Mouse (Mus musculus) midbrain, embryonic 10.5 days (tissue): ENCODE measurements around the gene Myo16. TPM values are rescaled to one million over a fixed set of nuclear protein-coding genes. Genes with fewer than 3 reads are reported as not detected.
A peak's percentile ranks its signal among the peaks of the same experiment; 100 is the strongest.

Experiments used
- DNase-seq: peaks from one replicate; pipeline ENCODE4 v3.0.0-alpha.2; 2017; ENCODE audit warnings: low spot score
- H3K27ac ChIP-seq: fragments of 300-500 bp; sonication (generic); replicated peaks from 2 replicates; pipeline ENCODE4 v1.5.1; 2016; ENCODE audit warnings: mild to moderate bottlenecking
- H3K27me3 ChIP-seq: fragments of 300-500 bp; sonication (generic); 2 replicates; pipeline ENCODE4 v1.6.1; 2016; ENCODE audit warnings: low read depth, mild to moderate bottlenecking; ENCODE audit not compliant: poor library complexity, severe bottlenecking
- H3K36me3 ChIP-seq: fragments of 300-500 bp; sonication (generic); 2 replicates; pipeline ENCODE4 v1.6.1; 2016; ENCODE audit warnings: mild to moderate bottlenecking, moderate library complexity
- H3K4me1 ChIP-seq: fragments of 300-500 bp; sonication (generic); 2 replicates; pipeline ENCODE4 v1.6.1; 2016
- H3K4me3 ChIP-seq: fragments of 300-500 bp; sonication (generic); 2 replicates; pipeline ENCODE4 v1.5.1; 2016; ENCODE audit warnings: mild to moderate bottlenecking, moderate library complexity
- H3K9me3 ChIP-seq: fragments of 300-500 bp; sonication (generic); replicated peaks from 2 replicates; pipeline ENCODE4 v1.6.1; 2016; ENCODE audit warnings: mild to moderate bottlenecking
- WGBS: fragments of 180-500 bp; shearing (Covaris S2); methylation state at CpG from one replicate; pipeline ENCODE4 v1.1.7; 2016; 5-methylcytosine and 5-hydroxymethylcytosine counted together
- polyA plus RNA-seq: library from polyadenylated mRNA; unstranded; fragments of >200 nt; fragmentation: Nextera tagmentation; extraction: Ambion mirVana; gene quantifications from 2 replicates; pipeline ENCODE4 v1.2.1, GENCODE M21; 2016

The Myo16 gene
- polyA plus RNA-seq, 1 experiment from 2014 or later: 2.5 TPM

- H3K27ac ChIP-seq: no peak overlapping the region
- H3K9me3 ChIP-seq: no peaks in the 10 kb centered on the region
- H3K36me3 ChIP-seq: 0 out of 2 replicates have a peak, but pooled peaks cover 2% of the 10 kb centered on the region
- no peak for DNase-seq
- peaks cover 12% of the 10 kb centered on the region for H3K4me1 ChIP-seq
- no peak overlapping the region for H3K4me3 ChIP-seq
- WGBS: 86% methylated on average over 9 of the region's 9 CpGs
- no peaks in the 10 kb centered on the region for H3K27me3 ChIP-seq
Observed at GRCm38 (mm10) chr8:10421516-10422090, 267.9 kb downstream of the Myo16 start.

GRCm38 (mm10) chr8:10435492-10435891, 281.8 kb downstream of the Myo16 start:
- Histone ChIP-seq H3K4me1 (peaks cover 15% of the 10 kb centered on the region; the same call in 1 of the 2 replicates), H3K36me3 (no peaks in the 10 kb centered on the region), H3K27me3 (no peaks in the 10 kb centered on the region), H3K4me3 (no peak overlapping the region), H3K9me3 (no peaks in the 10 kb centered on the region), H3K27ac (no peak overlapping the region)
- DNase-seq: no peak
- WGBS: 93% methylated on average over 8 of the region's 8 CpGs

- no peak overlapping the region for H3K4me3 ChIP-seq
- 0 out of 2 replicates have a peak, but pooled peaks cover 5% of the 10 kb centered on the region for H3K36me3 ChIP-seq
- H3K4me1 ChIP-seq: peaks cover 19% of the 10 kb centered on the region; the same call in 1 of the 2 replicates
- no peaks in the 10 kb centered on the region for H3K27me3 ChIP-seq
- H3K9me3 ChIP-seq: no peaks in the 10 kb centered on the region
- no peak overlapping the region for H3K27ac ChIP-seq
- 22% methylated on average over 11 of the region's 11 CpGs for WGBS
- peak; percentile 80 for DNase-seq
Observed at GRCm38 (mm10) chr8:10438772-10439171, 285.1 kb downstream of the Myo16 start.

GRCm38 (mm10) chr8:10439595-10440453, 286.1 kb downstream of the Myo16 start:
- no peaks in the 10 kb centered on the region for H3K27me3 ChIP-seq
- no peak overlapping the region for H3K4me3 ChIP-seq
- 0 out of 2 replicates have a peak, but pooled peaks cover 5% of the 10 kb centered on the region for H3K36me3 ChIP-seq
- peaks cover 19% of the 10 kb centered on the region; the same call in 1 of the 2 replicates for H3K4me1 ChIP-seq
- 84% methylated on average over 16 of the region's 16 CpGs for WGBS
- no peak for DNase-seq
- H3K27ac ChIP-seq: no peak overlapping the region
- no peaks in the 10 kb centered on the region for H3K9me3 ChIP-seq

- H3K36me3 ChIP-seq: 0 out of 2 replicates have a peak, but pooled peaks cover 5% of the 10 kb centered on the region
- no peaks in the 10 kb centered on the region for H3K9me3 ChIP-seq
- no peaks in the 10 kb centered on the region for H3K27me3 ChIP-seq
- H3K27ac ChIP-seq: no peak overlapping the region
- WGBS: 64% methylated on average over 3 of the region's 3 CpGs
- DNase-seq: no peak
- H3K4me3 ChIP-seq: no peak overlapping the region
- H3K4me1 ChIP-seq: peaks cover 19% of the 10 kb centered on the region; the same call in 1 of the 2 replicates
Observed at GRCm38 (mm10) chr8:10442562-10442961, 288.9 kb downstream of the Myo16 start.

GRCm38 (mm10) chr8:10445011-10445410, 291.3 kb downstream of the Myo16 start:
- Histone ChIP-seq H3K27ac (no peak overlapping the region), H3K36me3 (0 out of 2 replicates have a peak, but pooled peaks cover 5% of the 10 kb centered on the region), H3K9me3 (no peaks in the 10 kb centered on the region), H3K27me3 (no peaks in the 10 kb centered on the region), H3K4me3 (no peak overlapping the region), H3K4me1 (peaks cover 6% of the 10 kb centered on the region; the same call in 1 of the 2 replicates)
- 90% methylated on average over 7 of the region's 7 CpGs for WGBS
- no peak for DNase-seq

- 88% methylated on average over 14 of the region's 14 CpGs for WGBS
- H3K9me3 ChIP-seq: no peaks in the 10 kb centered on the region
- no peaks in the 10 kb centered on the region for H3K36me3 ChIP-seq
- H3K27ac ChIP-seq: no peak overlapping the region
- H3K4me3 ChIP-seq: no peak overlapping the region
- no peaks in the 10 kb centered on the region for H3K27me3 ChIP-seq
- DNase-seq: no peak
- peaks cover 6% of the 10 kb centered on the region for H3K4me1 ChIP-seq
Observed at GRCm38 (mm10) chr8:10448545-10448944, 294.8 kb downstream of the Myo16 start.

- H3K4me3 ChIP-seq: no peak overlapping the region
- H3K36me3 ChIP-seq: no peaks in the 10 kb centered on the region
- no peaks in the 10 kb centered on the region for H3K27me3 ChIP-seq
- H3K27ac ChIP-seq: no peak overlapping the region
- WGBS: 71% methylated on average over 10 of the region's 10 CpGs
- H3K4me1 ChIP-seq: peaks cover 16% of the 10 kb centered on the region
- H3K9me3 ChIP-seq: no peaks in the 10 kb centered on the region; the same call in 1 of the 2 replicates
- no peak for DNase-seq
Observed at GRCm38 (mm10) chr8:10453046-10453445, 299.3 kb downstream of the Myo16 start.

GRCm38 (mm10) chr8:10458151-10458649, 304.5 kb downstream of the Myo16 start:
- DNase-seq: no peak
- Histone ChIP-seq H3K27me3 (no peaks in the 10 kb centered on the region), H3K36me3 (no peaks in the 10 kb centered on the region), H3K4me1 (peaks cover 13% of the 10 kb centered on the region), H3K27ac (no peak overlapping the region), H3K4me3 (no peak overlapping the region), H3K9me3 (no peaks in the 10 kb centered on the region; the same call in 1 of the 2 replicates)
- 86% methylated on average over 9 of the region's 9 CpGs for WGBS

GRCm38 (mm10) chr8:10462271-10462670, 308.6 kb downstream of the Myo16 start:
- Histone ChIP-seq H3K36me3 (no peaks in the 10 kb centered on the region), H3K9me3 (no peaks in the 10 kb centered on the region), H3K27me3 (no peaks in the 10 kb centered on the region), H3K4me1 (no peaks in the 10 kb centered on the region), H3K4me3 (no peak overlapping the region), H3K27ac (no peak overlapping the region)
- 82% methylated on average over 5 of the region's 5 CpGs for WGBS
- no peak for DNase-seq

GRCm38 (mm10) chr8:10468490-10468889, 314.8 kb downstream of the Myo16 start:
- 78% methylated on average over 3 of the region's 3 CpGs for WGBS

GRCm38 (mm10) chr8:10469658-10470057, 315.9 kb downstream of the Myo16 start:
- Histone ChIP-seq H3K9me3 (no peaks in the 10 kb centered on the region), H3K4me3 (no peak overlapping the region), H3K27me3 (no peaks in the 10 kb centered on the region), H3K27ac (no peak overlapping the region), H3K4me1 (no peaks in the 10 kb centered on the region), H3K36me3 (no peaks in the 10 kb centered on the region)
- no peak for DNase-seq
- 58% methylated on average over 2 of the region's 2 CpGs for WGBS

More at GRCm38 (mm10) chr8:10468490-10468889, 314.8 kb downstream of the Myo16 start:
- H3K36me3 ChIP-seq: no peaks in the 10 kb centered on the region
- H3K27me3 ChIP-seq: no peaks in the 10 kb centered on the region
- no peak overlapping the region for H3K27ac ChIP-seq
- H3K4me3 ChIP-seq: no peak overlapping the region
- H3K4me1 ChIP-seq: no peaks in the 10 kb centered on the region
- H3K9me3 ChIP-seq: no peaks in the 10 kb centered on the region
- no peak for DNase-seq

GRCm38 (mm10) chr8:10470280-10470679, 316.6 kb downstream of the Myo16 start:
- no peaks in the 10 kb centered on the region for H3K4me1 ChIP-seq
- no peak overlapping the region for H3K4me3 ChIP-seq
- no peak overlapping the region for H3K27ac ChIP-seq
- DNase-seq: no peak
- H3K9me3 ChIP-seq: no peaks in the 10 kb centered on the region
- WGBS: 59% methylated on average over 6 of the region's 6 CpGs
- H3K36me3 ChIP-seq: no peaks in the 10 kb centered on the region
- no peaks in the 10 kb centered on the region for H3K27me3 ChIP-seq
